8 mouse cellular contexts compared by ENCODE assay signal in genomic region chrX:94636911-94637310, GRCm38 (mm10). TPM values are rescaled to one million over a fixed set of nuclear protein-coding genes. Genes with fewer than 3 reads are reported as not detected.
DNase-seq lines count a peak whose midpoint lies in the region; ATAC-seq lines count a peak whose summit lies in the region.

No protein-coding gene starts in this region.

- H3K4me3 ChIP-seq in heart, embryonic 15.5 days: peak overlapping the region; percentile 69
- peak overlapping the region; percentile 58 for H3K4me3 ChIP-seq in embryonic facial prominence, embryonic 11.5 days (ENCODE audit: low read depth, low read length)
- H3K4me3 ChIP-seq in intestine, embryonic 15.5 days (replicated peaks): peak overlapping the region; percentile 59; the same call in 1 of the 2 replicates
- peak overlapping the region; percentile 50 for H3K4me3 ChIP-seq in midbrain, embryonic 16.5 days (ENCODE audit: low read depth, low read length)

- no peaks in the 10 kb centered on the region for H3K27me3 ChIP-seq in heart, embryonic 15.5 days
- H3K27me3 ChIP-seq in embryonic facial prominence, embryonic 11.5 days (ENCODE audit: control insufficient read depth, insufficient read depth, low read length): no peaks in the 10 kb centered on the region
- peaks cover 5% of the 10 kb centered on the region; the same call in 1 of the 2 replicates for H3K27me3 ChIP-seq in intestine, embryonic 15.5 days (replicated peaks)
- peaks cover 2% of the 10 kb centered on the region; the same call in 1 of the 2 replicates for H3K27me3 ChIP-seq in midbrain, embryonic 16.5 days (ENCODE audit: control insufficient read depth, insufficient read depth, low read depth, low read length)

- no peaks in the 10 kb centered on the region for H3K36me3 ChIP-seq in heart, embryonic 15.5 days
- no peaks in the 10 kb centered on the region for H3K36me3 ChIP-seq in embryonic facial prominence, embryonic 11.5 days (replicated peaks; ENCODE audit: control insufficient read depth, insufficient read depth, low read depth, low read length)
- H3K36me3 ChIP-seq in intestine, embryonic 15.5 days: no peaks in the 10 kb centered on the region
- H3K36me3 ChIP-seq in midbrain, embryonic 16.5 days (ENCODE audit: control insufficient read depth, insufficient read depth, low read length): no peaks in the 10 kb centered on the region

- no peak overlapping the region for H3K9ac ChIP-seq in heart, embryonic 15.5 days
- H3K9ac ChIP-seq in embryonic facial prominence, embryonic 11.5 days (replicated peaks; ENCODE audit: low read length): no peak overlapping the region
- no peak overlapping the region for H3K9ac ChIP-seq in intestine, embryonic 15.5 days
- H3K9ac ChIP-seq in midbrain, embryonic 16.5 days (ENCODE audit: low read depth, low read length): peak overlapping the region; percentile 64

- H3K27ac ChIP-seq in heart, embryonic 15.5 days: no peak overlapping the region
- no peak overlapping the region for H3K27ac ChIP-seq in embryonic facial prominence, embryonic 11.5 days (replicated peaks; ENCODE audit: low read depth, low read length)
- H3K27ac ChIP-seq in intestine, embryonic 15.5 days: no peak overlapping the region
- H3K27ac ChIP-seq in midbrain, embryonic 16.5 days (ENCODE audit: low read length): no peak overlapping the region; the same call in 1 of the 2 replicates

- H3K4me1 ChIP-seq in heart, embryonic 15.5 days (replicated peaks): peaks cover 3% of the 10 kb centered on the region; the same call in 1 of the 2 replicates
- H3K4me1 ChIP-seq in embryonic facial prominence, embryonic 11.5 days (ENCODE audit: control insufficient read depth, insufficient read depth, low read length): no peaks in the 10 kb centered on the region
- H3K4me1 ChIP-seq in intestine, embryonic 15.5 days (replicated peaks): no peaks in the 10 kb centered on the region
- peaks cover 13% of the 10 kb centered on the region for H3K4me1 ChIP-seq in midbrain, embryonic 16.5 days (ENCODE audit: control insufficient read depth, insufficient read depth, low read length)

- peak overlapping the region; percentile 70 for H3K4me2 ChIP-seq in heart, embryonic 15.5 days
- peak overlapping the region; percentile 40; the same call in 1 of the 2 replicates for H3K4me2 ChIP-seq in embryonic facial prominence, embryonic 11.5 days (ENCODE audit: low read depth, low read length)
- peak overlapping the region; percentile 62 for H3K4me2 ChIP-seq in intestine, embryonic 15.5 days (replicated peaks)
- peak overlapping the region; percentile 63 for H3K4me2 ChIP-seq in midbrain, embryonic 16.5 days (ENCODE audit: low read length)

- H3K9me3 ChIP-seq in heart, embryonic 15.5 days (replicated peaks): no peaks in the 10 kb centered on the region
- H3K9me3 ChIP-seq in embryonic facial prominence, embryonic 11.5 days (replicated peaks; ENCODE audit: control insufficient read depth, low read length): no peaks in the 10 kb centered on the region
- H3K9me3 ChIP-seq in intestine, embryonic 15.5 days: no peaks in the 10 kb centered on the region
- no peaks in the 10 kb centered on the region for H3K9me3 ChIP-seq in midbrain, embryonic 16.5 days (replicated peaks; ENCODE audit: control insufficient read depth, low read length, poor library complexity, severe bottlenecking)

- WGBS in heart, embryonic 15.5 days: 64% methylated on average over 8 of the region's 8 CpGs
- WGBS in embryonic facial prominence, embryonic 11.5 days: 69% methylated on average over 8 of the region's 8 CpGs
- 72% methylated on average over 8 of the region's 8 CpGs for WGBS in intestine, embryonic 15.5 days
- WGBS in midbrain, embryonic 16.5 days: 52% methylated on average over 8 of the region's 8 CpGs

- ATAC-seq in heart, embryonic 15.5 days (replicated peaks; ENCODE audit: insufficient number of reproducible peaks, insufficient read depth, low FRiP score, low read depth): no peak
- ATAC-seq in embryonic facial prominence, embryonic 11.5 days (replicated peaks; ENCODE audit: insufficient number of reproducible peaks, low FRiP score, low TSS enrichment, low read depth): no peak
- no peak for ATAC-seq in intestine, embryonic 15.5 days
- no peak for ATAC-seq in midbrain, embryonic 16.5 days

- no peak for DNase-seq in heart, adult 8-10 months (ENCODE audit: low spot score)
- DNase-seq in embryonic facial prominence, embryonic 11.5 days (ENCODE audit: low spot score): no peak
- no peak for DNase-seq in adrenal gland, adult 18-20 months (ENCODE audit: low spot score in 2 of 2)
- no peak for DNase-seq in cerebellum, postnatal 4 days (ENCODE audit: low spot score in 2 of 2)
- no peak for DNase-seq in retina, embryonic 14.5 days (ENCODE audit: low spot score)

RNA-seq across cellular contexts. Expression of gene Gspt2, which starts 1.0 kb away (rescaled TPM):
- 2.7 and 2.9 TPM in 2 replicates for polyA plus RNA-seq in heart, embryonic 15.5 days (2015; fragmentation: Nextera tagmentation; extraction: Ambion mirVana)
- total RNA-seq in heart, adult 8-10 months (2022): under 1 TPM; 0.28 to 0.87 (median 0.56) TPM
- 7.4 and 10.4 TPM in 2 replicates for polyA plus RNA-seq in embryonic facial prominence, embryonic 11.5 days (2014; fragmentation: Nextera tagmentation; extraction: Ambion mirVana)
- polyA plus RNA-seq in intestine, embryonic 15.5 days (2015; fragmentation: Nextera tagmentation; extraction: Ambion mirVana): 3.5 and 4.6 TPM in 2 replicates
- polyA plus RNA-seq in midbrain, embryonic 16.5 days (2015; fragmentation: Nextera tagmentation; extraction: Ambion mirVana): 28.0 and 29.3 TPM in 2 replicates
- total RNA-seq in adrenal gland, adult 18-20 months (2021): 10 to 100 TPM in 1 of 2 experiments, 1 to 10 TPM in 1; 8.9 to 11.8 TPM
